Mouse (Mus musculus) megakaryocyte, adult 5-6 weeks (primary cell): ENCODE measurements around the gene Gm10203. TPM values are rescaled to one million over a fixed set of nuclear protein-coding genes. Genes with fewer than 3 reads are reported as not detected.
"Not testable (repeated sequence)": the region's sequence is repeated elsewhere in the genome, so short reads cannot be mapped to it uniquely, and the experiment has no call there.

ENCODE experiments used
- ATAC-seq: 2 replicates; pipeline ENCODE4 v1.8.0; 2016; ENCODE audit warnings: mild to moderate bottlenecking, inconsistent platforms; ENCODE audit not compliant: poor library complexity, severe bottlenecking
- total RNA-seq, 2 experiments: library from RNA; stranded (forward) in 1 of 2; stranded (reverse) in 1 of 2; fragments of 153-499, 151-499 nt in 1 of 2; fragments of 221-1000, 200-1000 nt in 1 of 2; gene quantifications; 2 replicates each; pipeline versions ENCODE4 v1.2.3 to v1.2.4; 2015 to 2017

The Gm10203 gene
- total RNA-seq, 2 experiments from 2014 or later: not detected

- ATAC-seq: no peak
These were observed 4.6 kb downstream of the Gm10203 start for GRCm38 (mm10) chr6:149134391-149135150.

DNA sequence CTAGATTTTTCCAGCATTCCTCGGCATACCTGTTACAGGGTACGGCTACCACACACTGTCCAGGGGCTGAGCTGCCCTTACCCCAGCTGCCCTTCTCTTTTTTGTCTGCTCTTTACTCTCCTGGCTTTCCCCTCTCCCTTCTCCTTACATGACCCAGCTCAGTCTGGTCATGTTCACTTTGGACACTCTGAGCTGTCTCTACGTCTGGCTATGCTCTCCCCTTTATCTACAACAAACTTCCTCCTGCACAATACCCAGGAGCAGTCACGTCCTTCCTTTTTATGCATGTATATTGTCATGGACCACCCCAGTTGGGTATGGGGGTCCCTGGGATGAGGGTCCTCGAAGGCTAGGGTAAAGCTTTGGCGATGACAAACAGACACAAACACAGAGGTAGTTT is 5.7 kb downstream of the Gm10203 start:
- ATAC-seq: no peak

GRCm38 (mm10) chr6:149137936-149138335 is 8.0 kb downstream of the Gm10203 start:
- ATAC-seq: no peak

- ATAC-seq: peak; percentile 17; the same call in 1 of the 2 replicates
These were observed 9.0 kb downstream of the Gm10203 start for GRCm38 (mm10) chr6:149139011-149139410.

GRCm38 (mm10) chr6:149139471-149139870 is 9.5 kb downstream of the Gm10203 start, which contains the start of gene Etfbkmt:
Etfbkmt (plus strand) TSS chr6:149139849.
- ATAC-seq: no peak

- peak; percentile 91 for ATAC-seq
These were observed 11.6 kb downstream of the Gm10203 start for GRCm38 (mm10) chr6:149141393-149142173.

GRCm38 (mm10) chr6:149145143-149145542 is 15.2 kb downstream of the Gm10203 start:
- no peak for ATAC-seq

GRCm38 (mm10) chr6:149148436-149149229 is 18.7 kb downstream of the Gm10203 start:
- no peak for ATAC-seq

DNA sequence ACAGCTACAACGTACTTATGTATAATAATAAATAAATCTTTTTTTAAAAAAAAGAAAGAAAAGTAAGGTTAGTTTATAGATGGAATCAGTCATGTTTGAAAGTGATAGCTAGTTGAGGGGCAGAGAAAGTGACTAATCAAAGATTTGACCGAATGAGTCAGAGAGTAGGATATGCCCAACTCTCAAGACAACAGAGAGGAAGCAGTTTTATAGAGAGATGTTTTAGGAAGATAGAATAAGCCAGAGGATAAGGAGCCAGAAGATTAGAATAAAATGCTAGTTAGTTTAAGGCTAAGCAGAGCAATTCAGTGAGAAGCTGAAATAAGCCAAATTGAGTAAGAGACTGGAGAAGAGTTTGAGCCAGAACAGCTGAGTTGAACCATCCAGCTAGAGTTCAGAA is 22.1 kb downstream of the Gm10203 start:
- no peak for ATAC-seq

DNA sequence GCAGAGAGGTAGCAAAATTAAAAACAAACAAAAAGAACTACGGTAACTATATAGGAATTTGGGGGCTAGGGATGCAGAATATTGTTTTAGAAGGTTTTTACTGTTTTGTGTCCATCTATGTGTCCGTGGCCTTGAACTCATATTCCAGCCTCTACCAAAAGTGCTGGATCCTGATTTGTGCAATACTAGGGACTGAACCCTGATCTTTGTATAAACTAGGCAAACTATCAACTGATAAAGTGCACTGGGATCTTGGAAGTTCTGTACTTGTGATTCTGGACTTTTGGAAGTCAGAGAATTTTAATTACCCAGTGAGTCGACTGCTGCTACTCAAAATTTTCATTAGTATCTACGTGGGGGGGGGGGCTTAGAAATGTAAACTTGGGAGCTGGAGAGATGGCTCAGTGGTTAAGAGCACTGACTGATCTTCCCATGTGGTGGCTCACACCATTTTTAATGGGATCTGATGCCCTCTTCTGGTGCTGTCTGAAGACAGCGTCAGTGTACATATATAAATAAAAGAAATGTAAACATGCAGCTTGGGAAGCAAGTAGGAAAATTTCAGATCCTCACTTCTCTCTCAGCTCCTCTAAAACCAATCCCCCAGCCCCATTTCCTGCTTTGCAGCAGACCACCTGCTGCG is 23.6 kb downstream of the Gm10203 start:
- no peak for ATAC-seq

DNA sequence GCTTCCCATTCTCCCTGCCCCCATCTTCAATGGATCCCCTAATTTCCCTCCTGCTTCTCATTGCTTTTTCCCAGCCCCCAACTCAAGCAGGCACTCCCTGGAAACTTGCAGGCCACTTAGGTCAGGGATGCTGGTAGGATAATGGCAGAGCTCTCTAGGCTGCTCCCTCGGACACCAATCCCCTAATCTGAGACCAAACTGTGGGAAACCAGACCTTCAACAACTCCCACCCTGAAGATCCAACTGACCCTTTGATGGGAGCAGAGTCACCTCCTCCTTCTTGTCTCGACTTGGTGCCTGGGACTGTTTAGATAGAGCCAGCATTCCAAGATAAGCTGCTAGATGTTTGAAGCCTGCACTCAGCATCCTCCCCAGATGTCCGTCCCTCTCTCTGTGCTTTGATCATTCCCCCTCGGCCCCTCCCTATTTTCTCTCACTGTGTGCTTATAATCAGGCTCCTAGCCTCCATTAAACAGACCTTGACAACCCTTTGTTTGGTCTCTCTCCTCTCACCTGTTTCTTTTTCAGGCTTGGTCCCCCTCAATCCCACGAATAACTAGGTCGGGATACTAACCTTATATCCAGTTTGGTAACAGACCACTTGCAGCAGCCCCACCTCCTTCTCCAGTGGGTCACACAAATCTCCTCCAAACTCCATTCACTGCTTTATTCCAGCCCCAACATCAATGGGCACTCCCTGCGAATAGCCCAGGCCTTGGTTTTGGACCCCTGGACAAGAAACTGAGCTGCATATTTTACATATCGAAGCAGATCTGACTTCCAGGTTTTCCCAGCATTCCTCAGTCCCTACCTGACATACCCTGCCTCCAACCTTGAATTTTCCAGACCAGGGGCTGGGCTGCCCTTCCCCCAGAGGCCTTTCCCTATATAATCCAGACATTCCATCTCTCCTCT is 24.4 kb downstream of the Gm10203 start:
- ATAC-seq: no peak

DNA sequence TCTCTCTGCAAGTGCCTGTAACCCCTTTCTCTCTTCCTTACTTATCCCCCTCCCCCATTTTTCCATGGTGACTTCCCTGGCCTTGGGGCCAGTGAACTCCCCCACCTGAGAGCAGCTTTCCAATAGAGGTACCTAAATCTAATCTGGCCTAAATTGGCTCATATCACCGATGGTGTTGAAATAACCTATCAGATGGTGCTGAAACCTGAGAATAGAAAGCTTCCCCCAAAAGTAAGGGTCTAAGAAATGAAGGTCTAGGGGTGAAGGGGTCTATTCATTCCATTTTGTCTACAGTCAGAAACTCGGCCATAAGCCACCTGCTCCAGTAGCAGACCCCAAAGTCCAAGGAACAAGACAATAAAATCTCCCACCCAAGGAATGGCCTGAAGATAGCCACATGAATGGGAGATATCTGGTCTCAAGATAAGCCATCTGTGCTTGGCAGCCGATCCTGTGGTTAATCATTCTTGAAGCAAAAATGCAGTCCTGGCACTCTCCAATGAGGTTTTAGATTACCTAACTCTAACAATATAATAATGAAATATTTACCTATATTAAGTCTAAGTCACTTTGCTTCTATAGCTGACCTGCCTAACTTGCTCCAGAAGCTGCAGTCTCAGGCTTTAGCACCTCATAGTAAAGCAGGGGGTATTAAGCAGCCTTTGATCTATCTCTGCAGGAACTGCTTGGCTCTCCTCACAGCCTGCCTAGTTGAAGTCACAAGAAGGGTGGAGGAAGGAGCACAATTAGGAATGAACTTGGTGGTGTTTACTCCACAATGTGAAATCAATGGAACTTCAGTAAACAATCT is 25.3 kb downstream of the Gm10203 start:
- peak; percentile 18; the same call in 1 of the 2 replicates for ATAC-seq

GRCm38 (mm10) chr6:149167038-149167437 is 37.1 kb downstream of the Gm10203 start:
- ATAC-seq: not testable (repeated sequence)

- no peak for ATAC-seq
These were observed 37.7 kb downstream of the Gm10203 start for GRCm38 (mm10) chr6:149167672-149168071.

DNA sequence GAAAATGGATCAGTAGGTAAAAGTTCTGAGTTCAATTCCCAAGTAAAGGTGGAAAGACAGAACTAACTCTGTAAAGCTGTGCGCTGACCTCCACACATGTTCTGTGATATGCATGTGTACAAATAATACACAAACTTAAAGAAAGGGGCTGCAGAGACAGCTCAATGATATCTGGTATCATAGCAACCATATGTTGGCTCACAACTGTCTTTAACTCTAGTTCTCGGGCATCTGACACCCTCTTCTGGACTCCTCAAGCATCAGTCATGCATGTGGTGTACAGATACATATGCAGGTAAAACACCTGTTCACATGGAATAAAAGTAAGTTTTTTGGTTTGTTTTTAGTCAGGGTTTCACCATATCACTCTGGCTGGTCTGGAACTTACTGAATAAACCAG is 38.5 kb downstream of the Gm10203 start:
- ATAC-seq: no peak

DNA sequence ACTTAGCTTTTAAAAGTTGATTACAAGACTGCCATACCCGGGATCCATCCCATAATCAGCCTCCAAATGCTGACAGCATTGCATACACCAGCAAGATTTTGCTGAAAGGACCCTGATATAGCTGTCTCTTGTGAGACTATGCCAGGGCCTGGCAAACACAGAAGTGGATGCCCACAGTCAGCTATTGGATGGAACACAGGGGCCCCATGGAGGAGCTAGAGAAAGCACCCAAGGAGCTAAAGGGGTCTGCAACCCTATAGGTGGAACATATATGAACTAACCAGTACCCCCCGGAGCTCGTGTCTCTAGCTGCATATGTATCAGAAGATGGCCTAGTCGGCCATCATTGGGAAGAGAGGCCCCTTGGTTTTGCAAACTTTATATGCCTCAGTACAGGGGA is 40.0 kb downstream of the Gm10203 start:
- not testable (repeated sequence) for ATAC-seq

GRCm38 (mm10) chr6:149173831-149174625 is 44.1 kb downstream of the Gm10203 start:
- peak; percentile 52 for ATAC-seq
